Mouse (Mus musculus) regulatory T cell (primary cell): Measurements from ENCODE around the gene Kank1.
"Not testable (repeated sequence)": the region's sequence is repeated elsewhere in the genome, so short reads cannot be mapped to it uniquely, and the experiment has no call there.

ENCODE experiments used
- in situ Hi-C: fragments of 300-600 bp; cut with MboI, MseI; formaldehyde crosslinking; loops from one replicate; pipeline ENCODE4 v1.15.1; 2025; ENCODE audit warnings: high pct_unique_total_duplicates

Kank1 gene

DNA sequence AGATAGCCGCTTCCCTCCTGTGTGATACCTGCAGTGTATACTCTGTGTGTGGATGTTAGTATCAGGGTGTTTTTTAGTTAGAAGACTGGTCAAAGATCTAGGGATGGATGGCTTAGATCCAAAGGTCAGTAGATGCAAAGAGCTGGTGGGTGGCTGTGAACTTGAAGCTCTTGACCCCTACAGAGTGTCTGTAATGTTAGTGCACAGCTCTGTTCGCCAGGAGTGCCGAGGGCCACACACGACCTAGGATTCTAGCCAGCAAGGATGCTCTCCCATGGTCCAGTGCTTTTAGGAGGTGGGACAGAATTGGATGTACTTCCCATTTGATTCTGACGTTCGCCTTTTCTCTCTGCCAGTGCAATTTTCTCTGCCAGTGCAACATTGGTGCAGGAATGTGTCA, 201.5 kb downstream of the Kank1 start:
- in situ Hi-C loops = no loop called here

DNA sequence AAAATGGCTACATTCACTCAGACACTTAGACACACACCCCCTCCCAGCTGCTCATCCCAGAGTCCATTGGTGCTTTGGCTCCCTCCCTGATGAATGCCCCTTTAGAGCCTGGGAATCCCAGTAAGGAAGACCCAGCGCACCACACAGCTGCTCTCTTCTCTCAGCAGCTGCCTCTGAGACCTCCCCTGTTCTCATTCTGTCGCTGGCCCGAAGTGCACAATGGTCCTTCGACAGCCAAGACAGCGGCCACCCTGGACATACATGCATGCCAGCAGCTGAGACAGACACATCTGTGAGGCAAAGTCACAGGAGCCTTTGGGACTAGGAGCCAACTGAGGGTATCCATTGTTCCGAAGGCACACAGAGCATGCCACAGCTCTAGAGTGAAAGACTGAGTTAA, 203.0 kb downstream of the Kank1 start:
- in situ Hi-C loops = no loop called here

DNA sequence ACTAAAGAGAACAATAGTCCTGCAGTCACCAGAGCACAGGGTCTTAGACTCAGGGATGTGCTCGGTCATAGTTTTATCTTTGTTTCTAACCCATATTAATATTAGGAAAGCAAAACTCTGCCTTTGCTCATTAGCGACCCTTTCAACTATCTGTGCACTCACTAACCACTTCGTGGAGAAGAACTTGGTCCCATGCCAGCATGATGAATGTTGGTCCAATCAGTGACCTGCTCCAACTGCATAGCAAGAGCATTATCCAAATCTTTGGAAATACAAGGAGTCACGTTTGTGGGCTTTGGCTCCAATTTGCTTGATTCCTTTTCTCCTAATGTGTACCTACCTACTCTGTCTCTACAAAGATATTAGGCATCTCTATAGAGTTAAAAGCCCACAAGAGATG, 204.0 kb downstream of the Kank1 start:
- in situ Hi-C loops = no loop called here

DNA sequence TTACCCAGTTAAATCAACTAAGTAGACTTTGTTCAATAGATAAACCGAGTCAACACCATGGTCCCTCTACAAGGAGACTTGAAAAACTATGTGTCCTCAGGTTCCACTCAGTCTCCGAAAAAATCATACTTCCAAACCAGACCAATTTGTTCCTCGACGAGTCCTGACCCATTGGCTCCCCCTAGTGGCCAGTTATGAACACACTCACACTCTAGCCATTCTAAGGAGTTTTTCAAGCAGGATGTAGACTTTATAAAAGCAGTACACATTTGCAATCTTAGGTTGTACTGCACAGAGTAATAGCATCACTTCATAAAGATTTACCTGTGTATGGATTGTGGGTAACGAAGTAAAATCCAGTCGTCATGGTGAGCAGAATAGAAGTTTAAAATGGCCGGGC, 208.3 kb downstream of the Kank1 start:
- in situ Hi-C loops = no loop called here

DNA sequence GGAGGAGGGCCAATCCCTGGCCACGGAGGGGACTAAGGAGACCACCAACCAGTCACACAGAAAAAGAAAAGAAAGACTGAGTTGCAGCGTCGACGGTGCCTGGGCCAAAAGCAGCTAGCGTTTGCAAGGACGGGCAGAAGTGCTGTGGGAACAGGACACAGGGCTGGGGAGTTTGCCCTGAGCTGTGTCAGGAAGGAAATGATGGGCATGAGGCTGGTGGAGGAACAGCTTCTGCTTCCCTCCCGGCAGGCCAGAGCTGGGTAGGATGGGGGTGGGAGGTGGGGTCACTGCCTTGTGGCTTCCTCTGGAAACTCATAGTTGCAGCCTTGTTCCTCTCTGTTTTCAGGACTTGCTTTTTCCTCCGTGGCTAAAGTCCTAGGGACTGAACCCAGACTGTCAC, 209.1 kb downstream of the Kank1 start:
- in situ Hi-C loops = no loop called here

DNA sequence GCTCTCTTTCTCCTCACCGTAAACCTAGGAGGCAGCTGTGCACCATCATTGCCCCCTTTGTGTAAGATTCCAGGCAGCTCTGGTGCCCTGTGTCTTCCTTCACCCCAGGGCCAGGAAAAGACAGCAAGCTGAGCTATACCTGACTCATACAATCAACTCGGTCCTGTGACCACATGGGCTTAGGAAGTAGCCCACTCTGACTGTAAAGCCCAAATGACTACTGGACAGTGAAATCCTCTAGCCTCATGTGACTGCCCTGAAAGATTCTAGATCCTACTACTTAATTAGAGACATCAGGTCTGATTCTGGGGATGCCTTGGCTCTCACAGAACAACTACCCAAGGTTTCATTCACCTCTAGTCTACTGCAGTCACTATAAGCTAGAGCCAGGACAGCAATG, 209.9 kb downstream of the Kank1 start:
- in situ Hi-C loops = no loop called here

DNA sequence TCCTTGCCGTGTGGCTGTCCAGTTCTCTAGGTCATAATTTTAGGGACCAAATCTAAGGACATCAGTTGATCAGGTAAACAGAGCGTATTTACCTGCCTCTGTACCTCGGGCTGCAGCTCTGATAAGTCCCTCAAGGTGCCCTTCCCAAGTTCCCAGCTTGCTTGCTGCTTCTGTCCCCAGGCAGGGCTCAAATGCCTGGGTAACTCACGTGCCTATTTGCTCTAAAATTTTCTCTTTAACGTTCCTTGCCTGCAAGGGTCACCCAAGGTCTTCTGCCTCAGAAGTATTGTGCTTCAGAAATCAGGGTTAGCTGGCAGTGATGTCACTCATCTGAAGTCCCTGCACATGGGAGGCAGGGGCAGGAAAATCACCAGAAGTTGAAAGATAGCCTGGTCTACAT, 210.6 kb downstream of the Kank1 start:
- in situ Hi-C loops = no loop called here

DNA sequence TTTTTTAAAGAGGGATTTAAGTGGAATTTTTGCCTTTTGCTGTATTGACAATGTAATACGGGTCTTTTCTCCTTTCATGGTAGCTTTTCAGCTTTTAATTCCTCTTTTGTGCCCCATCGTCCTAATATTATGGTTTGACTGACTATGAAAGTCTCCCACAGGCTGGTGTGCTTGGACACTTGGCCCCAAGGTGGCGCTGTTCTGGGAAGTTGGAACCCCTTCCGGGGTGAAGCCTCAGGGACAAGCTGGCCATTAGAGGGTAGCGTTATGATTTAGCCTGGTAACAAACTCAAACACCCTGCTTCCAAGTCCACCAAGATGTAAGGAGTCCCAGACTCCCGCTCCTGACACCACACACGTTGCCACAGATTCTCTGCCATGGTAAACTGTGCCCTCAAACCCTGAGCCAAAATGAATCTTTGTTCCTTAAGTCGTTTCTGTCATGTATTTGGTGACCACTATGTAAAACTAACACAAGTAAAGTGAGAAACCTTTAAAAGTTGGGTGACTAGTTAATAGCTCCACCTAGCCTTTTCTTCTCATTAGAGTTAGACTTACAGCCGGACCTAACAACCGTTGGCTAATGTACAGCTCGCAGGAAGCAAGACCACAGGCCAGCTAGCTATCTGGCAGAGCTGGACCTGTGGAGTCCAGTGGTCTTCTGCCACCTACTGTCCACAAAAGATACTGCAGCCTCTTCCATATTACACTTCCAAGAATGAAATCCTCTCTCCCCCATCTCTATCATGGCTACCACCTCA, 214.3 kb downstream of the Kank1 start:
- in situ Hi-C loops = no loop called here

DNA sequence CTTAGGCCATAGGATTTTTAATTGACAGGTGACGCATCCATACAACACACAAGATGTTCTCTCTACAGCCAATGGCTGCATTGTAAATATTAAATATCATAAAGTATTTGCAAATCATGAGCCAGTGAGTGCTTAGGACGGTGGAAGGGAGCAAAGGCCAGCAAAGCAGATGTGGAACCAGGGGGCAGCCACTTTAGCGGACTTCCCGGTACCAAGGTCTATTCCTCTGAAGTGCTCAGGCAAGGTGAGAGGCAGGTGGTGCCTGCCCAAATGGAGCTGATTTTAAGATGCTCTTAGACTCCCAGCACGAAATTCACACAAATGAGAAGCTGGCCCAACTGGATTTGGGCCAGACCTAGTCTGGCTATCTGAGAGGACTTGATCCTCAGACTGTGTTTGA, 216.4 kb downstream of the Kank1 start:
- in situ Hi-C loops = no loop called here

DNA sequence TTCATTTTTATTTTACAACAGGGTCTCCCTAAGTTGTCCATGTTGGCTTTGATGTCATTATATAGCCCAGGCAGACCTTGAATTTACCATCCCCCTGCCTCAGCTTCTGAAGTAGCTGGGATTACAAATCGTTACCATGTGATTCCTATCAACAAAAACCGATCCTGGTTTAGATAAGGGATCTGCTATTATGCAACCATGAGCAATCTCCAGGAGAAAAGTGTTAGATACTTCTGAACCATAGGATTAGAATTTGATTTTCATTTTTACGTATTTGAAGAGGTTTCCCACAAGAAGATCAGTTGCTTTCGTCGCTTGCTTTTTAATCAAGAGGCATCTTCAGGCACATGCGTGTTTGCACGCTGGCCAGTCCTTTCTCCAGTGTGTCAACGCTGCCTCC, 224.0 kb downstream of the Kank1 start:
- in situ Hi-C loops = no loop called here

DNA sequence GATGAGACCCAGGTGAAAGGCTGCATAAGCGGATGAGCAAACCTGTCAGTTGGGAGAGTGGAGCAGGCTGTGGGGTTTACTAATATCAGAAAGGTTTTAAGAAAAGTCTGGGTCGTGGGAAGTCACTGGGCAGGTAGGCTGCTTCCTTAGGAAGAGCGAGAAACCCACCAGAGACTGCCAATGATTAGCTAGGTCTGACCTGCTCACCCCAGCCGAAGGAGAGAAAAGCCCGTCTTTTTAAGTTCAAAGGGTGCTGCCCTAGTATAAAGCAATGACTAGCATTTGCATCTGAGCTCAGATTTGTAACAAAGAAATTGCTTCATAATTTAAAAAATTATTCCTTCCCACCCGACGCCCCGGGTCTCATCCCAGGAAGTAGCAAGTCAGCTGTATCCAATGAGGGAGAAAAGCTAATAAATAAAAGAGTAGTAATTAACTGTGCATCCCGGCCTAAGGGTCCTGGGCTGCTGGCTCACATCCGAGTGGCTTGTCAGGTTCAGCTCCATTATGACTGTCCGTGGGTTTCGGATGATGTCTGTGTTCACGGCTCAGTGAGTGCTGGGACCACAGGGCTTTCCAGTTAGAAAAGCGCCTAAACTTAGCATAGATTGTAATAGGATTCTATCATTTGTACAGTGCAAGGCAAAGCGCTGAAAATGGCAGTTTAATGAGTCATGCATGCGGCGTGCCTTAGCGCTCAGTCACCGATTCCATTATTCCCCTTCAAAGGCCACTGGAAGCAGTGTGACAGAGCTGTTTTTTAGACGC, 225.0 kb downstream of the Kank1 start:
- in situ Hi-C loops = no loop called here

DNA sequence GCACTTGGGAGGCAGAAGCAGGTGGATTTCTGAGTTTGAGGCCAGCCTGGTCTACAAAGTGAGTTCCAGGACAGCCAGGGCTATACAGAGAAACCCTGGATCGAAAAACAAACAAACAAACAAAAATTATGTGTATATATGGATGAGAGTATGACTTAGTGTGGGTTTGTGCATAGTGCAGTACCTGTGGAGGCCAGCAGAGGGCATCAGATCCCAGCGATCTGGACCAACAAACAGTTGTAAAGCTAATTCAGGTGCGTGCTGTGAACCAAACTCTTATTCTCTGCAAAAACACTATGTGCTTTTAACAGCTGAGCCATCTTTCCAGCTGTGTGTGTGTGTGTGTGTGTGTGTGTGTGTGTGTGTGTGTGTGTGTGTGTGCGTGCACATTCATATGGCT, 239.0 kb downstream of the Kank1 start:
- in situ Hi-C loops = not testable (repeated sequence)

DNA sequence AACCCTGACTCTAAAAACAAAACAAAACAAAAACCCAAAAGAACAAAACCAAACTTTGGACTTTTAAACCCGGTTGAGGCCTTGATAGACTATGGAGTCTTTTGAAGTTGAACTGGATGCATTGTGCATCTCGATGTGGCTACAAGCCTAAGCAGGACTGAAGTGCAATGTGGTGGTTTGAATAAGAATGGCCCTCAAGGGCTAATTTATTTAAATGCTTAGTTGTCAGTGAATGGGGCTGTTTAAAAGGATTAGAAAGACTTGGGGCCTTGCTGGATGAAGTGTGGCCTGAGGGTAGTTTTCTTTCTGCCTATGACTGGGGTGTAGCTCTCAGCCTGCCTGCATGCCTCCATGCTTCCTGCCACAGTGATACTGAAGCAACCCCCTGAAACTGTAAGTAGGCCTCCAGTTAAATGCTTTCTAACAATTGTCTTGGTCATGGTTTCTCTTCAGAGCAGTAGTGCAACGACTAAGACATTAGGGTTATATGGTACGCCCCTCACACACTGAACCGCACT, 242.4 kb downstream of the Kank1 start:
- in situ Hi-C loops = no loop called here

DNA sequence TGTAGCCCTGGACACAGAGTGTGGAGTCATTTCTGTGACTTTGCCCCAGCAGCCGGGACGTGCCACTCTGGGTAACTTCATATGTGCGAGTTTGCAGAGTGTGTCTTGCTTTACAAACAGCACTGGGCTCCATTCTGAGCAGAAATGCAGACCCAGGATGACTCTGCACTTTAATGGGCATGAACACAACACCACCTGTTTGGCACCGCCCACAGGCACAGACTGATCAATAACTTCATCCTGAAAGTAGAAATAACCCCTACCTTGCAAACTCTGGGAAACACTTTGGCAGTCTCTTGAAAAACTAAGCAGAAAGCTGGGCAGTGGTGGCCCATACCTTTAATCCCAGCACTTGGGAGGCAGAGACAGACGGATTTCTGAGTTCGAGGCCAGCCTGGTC, 244.0 kb downstream of the Kank1 start:
- in situ Hi-C loops = loop anchor here (10.0 kb wide), 1 partner anchor 1984 kb away; no protein-coding TSS in a partner anchor
